Mouse (Mus musculus): ENCODE data around the gene Rgs10.

The Rgs10 gene

DNA sequence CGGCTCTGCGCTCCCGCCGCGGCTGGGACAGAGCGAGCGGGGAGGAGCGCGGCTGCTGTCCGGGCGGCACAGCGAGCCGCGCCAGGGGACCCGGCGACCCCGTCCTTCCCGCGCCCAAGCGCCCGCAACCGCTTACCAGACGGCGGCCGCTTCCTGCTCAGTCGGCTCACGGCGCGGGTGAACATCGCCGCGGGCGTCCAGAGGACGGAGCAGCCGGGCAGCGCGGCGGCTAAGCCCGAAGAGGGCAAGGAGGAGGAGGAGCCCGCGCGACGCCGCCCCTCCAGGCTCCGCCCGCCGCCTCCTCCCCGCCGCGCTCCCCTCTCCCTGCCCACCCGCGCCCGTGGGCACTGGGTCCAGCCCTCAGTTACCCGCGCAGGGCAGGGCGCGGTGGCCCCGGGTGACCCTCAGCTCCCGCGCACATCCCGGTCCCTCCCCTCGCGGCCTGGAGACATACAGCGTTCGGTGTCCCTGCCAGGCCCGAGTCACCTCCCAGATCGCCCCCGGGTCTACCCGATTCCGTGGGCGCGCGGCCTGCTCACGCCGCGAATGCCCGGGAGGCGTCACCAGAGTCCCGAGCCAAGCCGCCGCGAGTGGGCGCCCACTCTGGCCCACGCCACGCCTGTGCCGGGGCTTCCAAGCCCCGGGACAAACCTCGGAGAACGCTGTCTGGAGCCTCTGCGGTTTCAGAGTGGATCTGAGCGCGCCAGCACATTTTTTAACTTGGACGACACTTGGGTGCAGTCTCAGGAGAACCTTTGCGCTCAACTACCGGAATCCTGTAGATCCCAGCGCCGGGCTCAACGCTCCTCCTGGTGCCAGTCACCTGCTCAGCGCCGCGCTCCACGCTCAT is at the start of gene Rgs10:
TSS of gene Rgs10 (minus strand) at position 829 of the 850 bp plus-strand sequence.
- in situ Hi-C loops (cut with MboI, MseI): no loop called here

DNA sequence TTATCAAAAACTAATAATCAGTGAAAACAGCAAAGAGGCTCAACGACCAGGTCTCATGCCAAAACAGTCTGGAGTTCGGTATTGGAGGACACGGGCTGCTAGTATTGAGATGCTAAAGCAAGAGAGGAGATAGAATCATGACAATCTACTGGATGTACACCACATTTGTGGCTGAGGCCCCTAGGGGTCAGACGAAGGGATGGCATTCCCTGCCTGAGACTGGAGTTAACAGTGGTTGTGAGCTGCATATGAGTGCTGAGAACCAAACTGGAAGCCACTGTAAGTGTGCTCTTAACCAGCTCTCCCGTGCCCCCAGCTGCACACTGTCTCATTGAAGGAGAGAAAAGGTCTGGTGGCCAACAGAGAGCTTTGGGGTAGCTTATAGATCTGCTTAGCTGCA is 43.8 kb upstream of the Rgs10 start:
- in situ Hi-C loops (cut with MboI, MseI): loop anchor here in 1 of 2 experiments (5.0 kb wide), 1 partner anchor 90 kb away; no protein-coding TSS in a partner anchor

DNA sequence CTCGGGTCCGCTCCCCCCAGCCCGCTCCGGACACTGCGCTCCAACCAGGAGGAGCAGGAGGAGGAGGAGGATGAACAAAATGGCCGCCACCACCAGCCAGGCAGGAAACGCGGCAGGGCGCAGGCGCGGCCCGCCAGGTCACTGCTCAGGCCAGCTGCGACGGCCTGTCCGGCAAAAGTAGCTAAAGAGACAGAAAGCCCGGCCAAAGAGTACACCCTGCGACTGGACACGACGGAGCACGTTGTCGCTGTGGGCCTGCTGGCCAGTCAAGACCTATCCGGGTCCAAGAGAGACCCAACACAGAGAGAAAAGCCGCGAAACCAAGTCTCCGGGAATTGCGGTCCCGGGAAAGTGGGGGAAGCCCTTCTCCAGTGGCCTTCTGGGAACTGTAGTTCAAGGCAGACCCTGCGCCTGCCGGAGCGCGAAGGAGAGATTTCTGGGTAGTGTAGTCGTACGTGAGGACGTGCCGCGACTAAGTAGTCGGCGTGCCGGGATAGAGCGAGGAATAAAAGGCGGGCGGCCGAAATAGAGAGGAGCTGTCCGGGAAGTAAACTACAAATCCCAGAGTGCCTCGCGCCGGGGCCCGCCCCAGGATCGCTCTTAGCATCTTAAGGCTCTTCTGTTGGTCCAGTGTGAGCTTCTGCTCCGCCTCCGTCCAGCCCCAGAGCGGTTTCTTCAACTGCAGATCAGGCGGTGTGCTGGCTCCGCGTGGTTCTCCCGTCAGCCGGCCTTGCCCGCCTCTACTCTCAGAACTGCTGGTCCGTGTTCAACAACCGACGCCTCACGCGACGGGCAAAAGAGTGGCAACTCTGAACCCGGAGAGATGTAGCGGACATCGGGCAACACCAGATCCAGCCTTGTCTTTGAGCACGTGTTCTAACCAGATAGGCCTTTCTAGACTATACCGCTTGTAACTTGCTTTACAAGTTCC is 43.0 kb upstream of the Rgs10 start, which contains the start of gene Tial1:
TSS of gene Tial1 (minus strand) at position 433 of the 931 bp plus-strand sequence.
- in situ Hi-C loops (cut with MboI, MseI): loop anchor here in 1 of 2 experiments (5.0 kb wide), 1 partner anchor 89 kb away; no protein-coding TSS in a partner anchor

DNA sequence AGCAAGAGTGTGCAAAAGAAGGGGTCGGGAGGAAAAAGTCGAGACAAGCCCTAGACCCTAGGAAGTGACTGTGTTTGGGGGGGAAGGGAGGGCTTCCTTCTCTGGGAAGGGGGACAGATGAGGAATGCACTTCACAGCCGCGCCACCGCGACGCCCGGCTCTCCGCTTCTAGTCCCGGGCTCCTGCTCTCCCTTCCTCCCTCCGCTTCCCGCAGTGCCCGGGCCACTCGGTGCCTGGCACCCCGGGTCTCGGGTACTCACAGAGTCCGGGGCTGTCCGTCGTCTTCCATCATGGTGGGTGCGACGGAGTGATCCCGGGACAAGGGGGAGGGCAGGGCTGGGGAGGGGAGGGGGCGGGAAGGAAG is 42.3 kb upstream of the Rgs10 start:
- in situ Hi-C loops (cut with MboI, MseI): loop anchor here in 1 of 2 experiments (5.0 kb wide), 1 partner anchor 89 kb away; no protein-coding TSS in a partner anchor

DNA sequence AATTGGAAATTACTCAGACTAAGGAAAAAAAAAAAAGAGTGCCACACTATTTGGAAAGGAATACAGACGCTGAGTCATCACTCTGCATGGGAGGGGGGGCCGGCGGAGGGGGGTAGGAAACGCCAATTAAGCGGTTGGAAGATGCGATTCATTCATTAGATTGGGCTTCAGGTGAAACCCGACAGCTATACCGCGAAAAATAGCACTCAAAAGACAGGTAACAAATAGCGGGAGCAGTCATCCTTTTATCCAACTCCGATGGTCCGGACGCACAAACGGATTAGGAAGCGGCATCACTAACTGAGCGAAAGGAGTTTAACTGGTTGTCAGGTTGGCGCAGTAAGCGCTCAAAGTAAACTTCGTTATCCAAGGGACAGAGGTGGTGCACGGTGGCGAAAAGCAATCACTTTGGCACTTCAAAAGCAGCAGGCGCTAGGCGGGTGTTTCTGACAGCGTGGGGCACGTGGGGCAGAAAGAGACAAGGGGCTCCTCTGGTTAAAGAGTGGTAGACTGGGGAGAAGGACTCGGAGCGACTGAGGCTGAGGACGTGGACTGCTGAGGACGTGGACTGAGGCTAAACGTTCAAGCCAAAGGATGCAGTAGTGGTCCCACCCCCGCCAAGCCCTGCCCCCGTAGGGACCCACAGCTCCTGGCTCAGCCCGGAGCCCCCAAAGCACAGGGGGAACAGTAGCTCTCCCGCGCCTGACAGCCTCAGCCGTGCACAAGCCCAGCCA is 41.7 kb upstream of the Rgs10 start:
- in situ Hi-C loops (cut with MboI, MseI): loop anchor here in 1 of 2 experiments (5.0 kb wide), 1 partner anchor 88 kb away; no protein-coding TSS in a partner anchor

DNA sequence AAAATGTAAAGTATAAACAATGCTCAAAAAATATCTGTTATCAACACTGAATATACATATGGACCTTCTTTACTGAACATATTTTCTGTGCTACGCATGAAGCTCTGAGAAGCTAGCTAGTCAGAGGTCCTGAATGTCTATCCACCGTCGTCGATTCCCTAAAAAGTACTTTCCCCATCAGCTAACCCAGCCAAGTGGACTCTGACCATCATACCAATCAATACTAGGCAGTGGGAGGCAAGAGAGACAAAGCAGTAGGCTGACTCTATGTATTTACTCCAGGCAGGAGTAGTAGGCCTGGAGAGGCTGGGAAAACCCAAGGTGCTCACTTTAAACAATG is 41.2 kb upstream of the Rgs10 start:
- in situ Hi-C loops (cut with MboI, MseI): loop anchor here in 1 of 2 experiments (5.0 kb wide), 1 partner anchor 87 kb away; no protein-coding TSS in a partner anchor

DNA sequence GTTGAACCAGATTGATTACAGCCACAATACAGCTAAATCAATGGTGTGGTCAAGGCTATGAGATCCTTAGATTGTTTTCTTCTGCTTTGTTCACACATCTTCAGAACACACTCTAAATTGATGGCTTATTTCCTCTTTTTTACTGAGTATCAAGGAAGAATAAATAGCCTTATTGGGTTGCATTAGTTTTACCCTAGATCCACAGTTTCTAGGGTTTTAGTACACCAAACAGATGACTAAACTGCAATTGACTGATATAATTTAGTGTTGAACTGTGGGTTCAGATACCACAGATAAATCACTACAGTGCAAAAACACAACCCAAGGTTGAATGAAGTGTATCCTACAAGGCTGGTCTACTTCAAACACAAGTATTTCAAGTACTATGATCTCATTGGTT is 39.5 kb upstream of the Rgs10 start:
- in situ Hi-C loops (cut with MboI, MseI): no loop called here

DNA sequence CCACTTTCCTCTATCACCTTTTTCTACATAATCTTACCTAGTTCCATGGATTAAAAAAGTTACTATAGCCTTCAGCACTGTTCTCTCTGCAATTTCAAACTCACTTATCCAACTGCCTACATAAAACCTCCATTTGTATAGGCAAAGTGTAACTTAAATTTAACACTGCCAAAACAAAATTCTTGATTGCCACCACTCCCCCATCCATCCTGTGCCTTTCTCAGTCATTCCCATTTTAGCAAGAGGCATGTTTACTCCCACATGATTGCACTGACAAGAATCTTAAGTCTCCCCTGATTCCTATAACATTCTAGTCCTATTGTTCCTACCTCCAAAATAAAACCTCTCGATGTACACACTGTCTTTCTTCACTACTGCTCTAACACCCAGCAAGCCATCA is 34.2 kb upstream of the Rgs10 start:
- in situ Hi-C loops (cut with MboI, MseI): no loop called here

DNA sequence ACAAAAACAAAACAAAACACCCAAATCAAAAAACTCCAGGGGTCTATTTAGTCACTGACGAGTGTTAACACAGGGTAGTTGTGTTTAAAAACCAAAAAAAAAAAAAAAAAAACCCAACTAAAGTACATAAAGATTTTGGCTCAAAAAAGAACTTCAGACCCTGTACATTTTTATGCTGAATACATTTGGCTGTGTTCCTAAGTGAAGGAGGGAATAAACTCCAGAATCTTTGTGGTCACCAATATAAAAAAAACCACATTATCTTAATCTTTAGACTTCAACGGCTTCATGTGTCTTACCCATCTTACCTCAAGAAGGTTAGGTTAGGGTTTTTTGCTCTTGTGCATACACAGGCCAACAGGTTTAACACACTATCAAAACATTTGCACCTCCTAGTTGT is 22.0 kb upstream of the Rgs10 start:
- in situ Hi-C loops (cut with MboI, MseI): no loop called here

DNA sequence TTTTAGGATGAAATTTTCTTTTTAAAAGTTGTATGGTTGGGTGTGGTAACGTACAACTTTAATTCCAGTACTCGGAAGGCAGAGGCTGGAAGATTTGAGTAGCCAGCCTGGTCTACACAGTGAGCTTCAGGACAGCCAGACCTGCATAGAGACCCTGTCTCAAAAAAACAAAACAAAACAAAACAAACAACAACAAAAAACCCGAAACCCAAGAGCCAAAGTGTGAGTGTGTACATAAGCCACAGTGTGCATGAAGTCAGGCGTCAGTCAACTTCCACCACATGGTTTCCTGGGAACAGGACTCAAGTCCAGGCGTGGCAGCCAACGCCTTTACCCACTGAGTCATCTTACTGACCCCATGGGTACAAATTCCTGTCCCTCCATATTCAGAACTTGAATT is 20.7 kb upstream of the Rgs10 start:
- in situ Hi-C loops (cut with MboI, MseI): no loop called here

DNA sequence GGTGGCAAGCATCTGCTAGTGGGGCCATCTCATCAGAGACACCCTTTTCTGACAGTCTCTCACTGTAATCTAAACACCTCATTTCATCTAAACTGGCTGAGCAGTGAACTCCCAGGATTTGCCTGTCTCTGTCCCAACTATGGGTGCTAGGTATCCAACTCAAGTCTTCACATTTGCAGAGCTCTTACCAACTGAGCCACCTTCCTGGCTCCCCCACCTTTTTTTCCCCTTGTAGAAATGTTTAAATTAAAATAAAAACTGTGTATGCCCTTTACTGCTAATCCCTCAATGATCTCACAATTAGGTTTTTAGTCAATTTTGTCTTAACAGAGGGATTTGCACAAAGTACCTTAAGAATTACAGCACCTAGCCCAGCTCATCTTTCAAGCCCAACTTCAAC is 19.6 kb upstream of the Rgs10 start:
- in situ Hi-C loops (cut with MboI, MseI): no loop called here

DNA sequence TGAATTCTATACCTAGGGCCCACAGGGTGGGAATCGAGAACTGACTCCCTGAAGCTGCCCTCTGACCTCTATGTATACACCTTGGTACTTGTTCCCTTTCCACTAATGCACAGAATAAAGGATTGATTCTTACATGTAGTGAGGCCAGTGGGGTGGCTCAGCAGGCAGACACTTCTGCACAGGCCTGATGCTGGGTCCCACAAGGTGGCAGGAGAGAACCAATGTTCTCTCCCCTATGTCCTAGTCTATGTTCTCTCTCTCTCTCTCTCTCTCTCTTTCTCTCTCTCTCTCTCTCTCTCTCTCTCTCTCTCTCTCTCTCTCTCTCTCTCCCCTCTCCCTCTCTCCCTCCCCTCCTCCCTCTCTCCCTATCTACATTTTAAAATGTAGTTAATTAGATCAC is 14.7 kb upstream of the Rgs10 start:
- in situ Hi-C loops (cut with MboI, MseI): no loop called here

DNA sequence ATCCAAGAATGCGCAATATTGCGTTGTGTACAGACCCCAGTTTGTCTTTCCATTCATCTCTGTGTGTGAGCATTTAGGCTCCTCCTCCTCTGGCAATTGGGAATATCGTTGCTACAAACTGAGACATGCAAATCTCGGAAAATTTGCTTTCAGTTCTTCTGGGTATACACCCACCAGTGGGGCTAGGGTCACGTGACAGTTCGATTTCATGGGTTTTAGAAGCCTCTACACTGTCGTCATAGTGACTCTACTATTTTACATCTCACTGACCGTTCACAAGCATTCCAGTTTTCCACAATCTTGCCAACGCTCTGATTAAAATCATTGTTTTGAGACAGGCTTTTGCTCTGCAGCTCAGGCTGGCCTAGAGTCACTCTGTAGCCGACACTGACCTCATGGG is 14.0 kb upstream of the Rgs10 start:
- in situ Hi-C loops (cut with MboI, MseI): no loop called here

DNA sequence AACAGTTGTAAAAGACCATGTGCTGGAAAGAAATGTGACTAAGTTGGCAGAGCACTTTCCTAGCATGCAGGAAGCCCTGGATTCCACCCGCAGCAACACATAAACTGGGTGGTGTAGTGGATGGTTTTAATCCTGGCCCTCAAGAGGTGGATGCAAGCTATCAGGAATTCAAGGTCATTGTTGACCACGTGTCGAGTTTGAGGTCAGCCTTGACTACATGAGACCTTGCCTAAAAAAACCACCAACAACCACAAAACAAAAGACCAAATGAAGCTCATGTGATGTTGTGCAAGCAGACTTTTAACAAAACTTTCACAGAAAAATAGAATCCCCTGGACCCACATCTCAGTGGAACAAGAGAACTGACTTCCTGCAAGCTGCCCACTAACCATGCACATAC is 3.9 kb upstream of the Rgs10 start:
- in situ Hi-C loops (cut with MboI, MseI): no loop called here

DNA sequence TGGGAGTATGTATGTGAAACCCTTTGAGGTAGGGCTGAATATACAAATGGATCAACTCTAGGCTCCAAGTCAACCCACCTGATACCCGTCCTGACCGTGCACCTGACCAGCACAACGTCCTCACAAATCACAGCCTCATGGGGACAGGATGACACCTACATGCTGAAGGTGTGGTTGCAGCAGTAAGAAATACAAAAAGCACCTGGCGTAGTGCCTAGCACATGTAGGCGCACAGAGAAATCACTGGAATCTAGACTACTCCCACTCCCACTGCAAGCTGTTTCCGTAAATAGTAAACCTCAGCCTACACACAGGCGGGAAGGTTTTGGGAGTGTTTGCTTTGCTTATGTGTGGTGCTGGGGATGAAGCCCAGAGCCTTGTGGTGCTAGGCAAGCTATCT is 3.1 kb upstream of the Rgs10 start:
- in situ Hi-C loops (cut with MboI, MseI): no loop called here

DNA sequence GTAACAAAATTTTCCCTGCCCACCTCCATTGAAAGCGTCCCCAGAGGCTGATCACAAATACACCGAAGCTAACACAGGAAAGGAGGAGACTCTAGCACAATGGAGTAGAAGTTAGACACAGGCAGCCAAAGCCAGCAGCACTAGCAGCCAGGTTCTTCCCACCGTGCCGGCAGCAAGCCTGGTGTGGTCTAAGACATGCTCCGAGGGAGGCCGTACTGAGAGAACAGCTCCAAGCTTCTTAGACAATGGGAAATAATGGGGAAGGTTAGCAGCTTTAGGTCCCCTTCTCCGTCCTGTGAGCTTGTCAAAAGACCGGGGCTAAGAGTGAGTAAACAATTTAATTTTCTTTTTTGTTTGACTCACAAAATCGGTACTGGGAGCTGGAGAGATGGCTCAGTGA is 1.1 kb upstream of the Rgs10 start:
- in situ Hi-C loops (cut with MboI, MseI): no loop called here

DNA sequence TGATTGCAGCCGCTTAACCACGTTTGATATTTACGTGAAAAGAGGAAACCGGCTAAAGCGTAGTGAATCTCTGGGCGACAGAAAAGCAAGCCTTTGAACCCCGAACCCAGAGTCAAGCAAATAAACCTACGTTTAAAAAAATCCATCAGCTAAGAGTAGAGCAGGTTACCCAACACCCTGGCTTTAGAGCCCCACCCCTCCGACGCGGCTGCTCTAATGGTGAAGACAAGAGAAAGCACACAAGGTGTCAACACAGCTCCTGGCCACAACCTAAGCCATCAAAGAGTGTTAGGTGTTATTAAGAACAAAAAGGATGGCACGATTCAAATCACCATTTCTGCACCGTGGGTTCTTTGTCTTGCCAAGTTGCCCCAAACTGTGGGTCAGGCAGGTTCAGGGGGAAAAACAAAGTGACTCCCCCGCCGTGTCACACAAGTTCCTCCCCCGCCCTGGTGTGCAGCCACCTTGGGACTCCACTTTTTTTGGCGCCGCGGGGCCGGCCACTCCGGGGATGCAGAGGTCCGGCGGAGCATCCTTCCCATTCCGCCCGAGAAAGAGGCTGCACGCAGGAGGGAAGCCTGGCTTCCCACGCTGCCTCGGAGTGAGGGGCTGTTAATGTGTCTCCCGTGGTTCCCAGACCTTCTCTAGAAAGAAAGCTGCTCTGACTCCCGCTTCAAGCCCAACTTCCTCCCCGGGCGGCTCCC is 1.2 kb downstream of the Rgs10 start:
- in situ Hi-C loops (cut with MboI, MseI): no loop called here

DNA sequence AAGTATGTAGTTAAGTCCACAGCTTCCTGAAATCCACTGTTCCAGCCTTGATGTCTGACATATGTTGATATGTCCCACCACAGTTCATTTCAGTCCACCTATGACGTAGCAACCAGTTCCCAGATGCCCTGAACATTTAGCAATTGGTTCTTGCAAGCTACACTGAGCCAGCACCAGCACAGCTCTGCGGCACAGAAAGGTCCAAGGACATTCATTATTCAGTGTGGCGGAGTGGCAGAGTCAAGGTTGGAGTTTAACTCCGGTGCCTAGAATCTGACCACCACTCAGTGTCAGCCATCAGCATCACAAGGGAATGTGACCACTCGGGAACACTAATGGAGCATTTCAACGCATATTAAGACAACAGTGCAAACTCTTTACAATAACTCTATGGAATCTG is 1.9 kb downstream of the Rgs10 start:
- in situ Hi-C loops (cut with MboI, MseI): no loop called here

DNA sequence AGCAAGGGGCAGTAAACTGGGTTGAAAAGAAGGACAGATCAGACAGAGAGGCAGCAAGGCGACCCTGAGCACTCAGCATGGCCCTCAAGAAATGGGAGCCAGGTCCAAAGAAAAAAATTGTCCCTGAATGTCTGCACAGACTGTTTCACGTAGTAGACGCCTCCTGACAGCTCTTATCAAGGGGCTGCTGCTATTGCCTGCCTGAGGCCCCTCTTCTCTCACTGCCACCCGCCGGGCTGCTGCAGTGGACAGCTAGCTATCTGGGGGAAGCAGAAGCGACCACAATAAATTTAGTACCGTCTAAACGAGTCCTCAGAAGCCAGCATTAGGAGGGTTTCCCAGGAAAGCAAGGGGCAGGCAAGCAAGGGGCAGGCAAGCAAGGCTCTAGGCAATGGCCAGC is 4.1 kb downstream of the Rgs10 start:
- in situ Hi-C loops (cut with MboI, MseI): loop anchor here in 1 of 2 experiments (5.0 kb wide), 2 partner anchors 37 to 1182 kb away; partner anchors contain the start of genes Sept1 and Zfp553

DNA sequence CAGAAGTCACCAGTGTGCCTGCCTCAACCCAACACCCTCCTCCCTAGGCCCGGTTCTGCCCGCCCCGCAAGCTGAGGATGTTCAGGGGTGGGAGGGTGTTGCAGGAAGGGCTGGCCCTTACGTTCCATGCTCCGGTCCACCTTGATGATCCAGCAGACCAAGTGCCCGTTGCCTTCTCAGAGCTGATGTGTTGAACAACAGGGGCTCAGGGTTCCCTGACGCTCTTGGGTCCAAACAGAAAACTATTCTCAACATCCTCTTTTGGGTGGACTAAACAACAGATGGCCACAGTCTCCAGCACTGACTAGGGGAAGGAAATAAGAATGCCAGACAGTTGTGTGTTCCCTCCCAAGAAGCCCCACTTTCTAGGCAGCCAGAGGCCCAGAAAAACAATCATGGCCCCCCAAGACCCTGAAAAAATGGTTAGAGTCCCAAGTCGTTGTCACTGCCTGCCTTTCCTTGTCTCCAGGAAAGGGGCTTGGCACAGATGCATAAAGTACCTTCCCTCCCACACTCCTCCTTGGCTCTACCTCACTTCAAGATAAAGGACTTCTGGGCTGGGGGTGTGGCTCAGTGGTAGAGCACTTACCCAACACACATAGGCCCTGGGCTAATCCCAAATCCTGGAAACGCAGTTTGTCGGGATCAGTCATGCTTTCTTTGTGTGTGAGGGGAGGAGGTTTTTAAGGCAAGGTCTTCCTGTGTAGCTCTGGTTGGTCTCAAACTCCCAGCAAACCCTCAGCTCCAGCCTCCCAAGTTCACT is 6.3 kb downstream of the Rgs10 start:
- in situ Hi-C loops (cut with MboI, MseI): loop anchor here in 1 of 2 experiments (5.0 kb wide), 2 partner anchors 35 to 1180 kb away; partner anchors contain the start of genes Sept1 and Zfp553
